Mouse (Mus musculus): ENCODE results near the gene Trim67. TPM values are rescaled to one million over a fixed set of nuclear protein-coding genes. Genes with fewer than 3 reads are reported as not detected.
"Not testable (repeated sequence)": the region's sequence is repeated elsewhere in the genome, so short reads cannot be mapped to it uniquely, and the experiment has no call there.

Gene Trim67
- total RNA-seq, 2 experiments from 2014 or later = 0.12 to 0.13 TPM

DNA sequence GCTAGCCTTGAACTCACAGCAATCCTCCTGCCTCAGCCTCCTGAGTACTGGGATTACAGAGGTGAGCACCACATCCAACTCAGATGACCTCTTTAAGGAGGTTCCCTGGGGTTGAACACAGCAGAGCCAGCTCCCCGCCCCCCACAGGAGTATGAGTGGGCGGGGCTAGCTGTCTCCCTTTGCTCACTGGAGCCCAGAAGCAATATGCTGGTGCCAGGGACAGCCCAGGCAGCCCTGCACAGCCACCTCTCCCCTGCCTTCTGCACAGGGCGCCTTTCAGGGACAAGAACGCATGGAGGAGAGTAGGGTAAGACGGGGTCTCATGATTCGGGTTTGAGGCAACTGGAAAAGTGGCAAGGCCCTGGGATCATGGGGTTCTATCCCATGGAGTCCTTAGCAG, 38.6 kb downstream of the Trim67 start:
- DNase-seq (ENCODE audit: low spot score in 2 of 2) = no peak

DNA sequence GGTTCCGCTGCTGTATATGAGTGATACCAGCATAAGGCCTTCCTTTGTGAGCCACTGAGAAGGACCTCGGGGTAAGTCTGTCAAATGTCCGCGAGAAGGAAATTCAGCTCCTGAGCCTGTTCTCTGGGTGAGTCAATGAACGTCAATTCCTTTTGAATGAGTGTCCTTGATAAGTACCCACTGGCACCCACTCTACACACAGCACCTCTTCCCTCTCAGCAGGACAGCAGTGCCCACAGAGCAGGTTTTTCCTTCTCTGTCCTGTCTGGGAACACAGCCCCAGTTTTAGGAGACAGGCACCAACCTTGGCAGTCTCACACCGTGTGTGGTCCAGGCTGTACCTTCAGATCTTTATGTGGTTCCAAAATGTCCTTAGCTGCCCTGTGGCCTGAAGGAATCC, 39.0 kb downstream of the Trim67 start:
- DNase-seq (ENCODE audit: low spot score in 2 of 2) = no peak

DNA sequence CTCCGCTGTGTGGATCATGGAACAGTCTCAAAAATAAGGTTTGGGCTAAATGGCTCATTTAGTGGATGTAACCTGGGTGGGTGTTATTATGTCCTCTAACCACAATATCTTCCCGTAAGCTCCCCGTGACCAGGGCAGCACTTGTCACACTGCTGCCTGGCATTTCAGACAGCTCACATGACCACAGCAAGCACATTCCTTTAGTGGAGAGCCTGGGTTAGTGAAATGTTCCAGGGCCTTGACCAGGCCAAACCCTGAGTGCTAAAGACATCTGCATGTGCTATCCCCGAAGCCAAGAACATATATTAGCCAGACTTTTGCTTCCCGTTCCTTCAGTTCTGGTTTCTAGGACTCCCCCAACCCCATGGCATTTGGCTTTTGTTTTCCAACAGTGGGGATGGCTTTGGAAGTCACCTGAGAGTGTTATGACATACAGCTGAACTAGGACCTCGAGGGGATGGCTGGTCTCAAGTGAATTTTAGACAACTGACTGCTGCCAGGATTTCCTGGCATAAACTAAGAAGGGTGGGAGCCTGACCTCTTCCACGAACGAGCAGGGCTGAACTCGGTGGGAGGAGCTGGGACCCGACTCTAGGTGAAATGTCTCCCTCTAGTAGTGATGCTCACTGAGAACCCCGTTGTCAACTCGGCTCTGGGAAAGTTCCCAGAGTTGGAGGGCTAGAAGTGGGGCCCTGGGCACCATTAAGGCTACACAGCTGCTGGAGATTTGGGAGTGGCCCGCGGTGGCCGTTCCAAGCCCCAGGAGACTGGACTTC, 40.7 kb downstream of the Trim67 start:
- no peak for DNase-seq (ENCODE audit: low spot score in 2 of 2)

DNA sequence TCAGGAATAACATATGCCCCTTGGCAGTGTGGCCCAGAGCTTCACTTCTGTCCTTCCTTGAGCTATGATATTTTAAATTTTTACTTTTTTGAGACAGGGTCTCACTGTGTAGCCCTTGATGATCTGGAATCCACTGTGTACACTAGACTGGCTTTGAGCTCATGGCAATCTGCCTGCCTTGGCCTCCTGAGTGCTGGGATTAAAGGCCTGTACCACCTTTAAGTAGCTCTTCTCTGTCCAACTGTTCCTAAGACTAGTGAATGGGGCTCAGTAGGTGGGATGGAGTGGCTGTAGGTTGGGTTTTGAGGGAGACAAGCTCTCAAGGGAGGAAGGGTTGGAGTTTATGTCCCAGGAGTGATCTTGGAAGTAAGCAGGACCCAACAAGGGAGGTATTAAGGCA, 43.0 kb downstream of the Trim67 start:
- no peak for DNase-seq (ENCODE audit: low spot score in 2 of 2)

DNA sequence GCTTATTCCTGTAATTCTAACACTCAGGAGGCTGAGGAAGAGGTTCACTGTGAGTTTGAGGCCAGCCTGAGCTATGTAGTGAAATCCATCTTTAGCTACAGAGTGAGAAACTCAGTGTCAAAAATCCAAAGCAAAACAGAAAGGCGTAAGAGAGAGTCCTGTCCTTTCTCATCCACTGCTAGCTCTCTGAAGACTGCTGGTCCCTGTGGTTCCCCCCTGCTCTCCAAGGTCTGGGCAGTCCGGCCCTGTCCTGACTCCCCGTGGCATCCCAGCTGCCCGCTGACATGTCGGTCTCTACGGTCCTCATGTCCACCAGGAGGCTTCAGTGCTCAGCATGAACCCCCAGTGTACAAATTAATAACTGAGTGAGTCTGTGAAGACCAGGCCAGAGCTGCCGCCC, 43.4 kb downstream of the Trim67 start:
- DNase-seq (ENCODE audit: low spot score in 2 of 2) = no peak

DNA sequence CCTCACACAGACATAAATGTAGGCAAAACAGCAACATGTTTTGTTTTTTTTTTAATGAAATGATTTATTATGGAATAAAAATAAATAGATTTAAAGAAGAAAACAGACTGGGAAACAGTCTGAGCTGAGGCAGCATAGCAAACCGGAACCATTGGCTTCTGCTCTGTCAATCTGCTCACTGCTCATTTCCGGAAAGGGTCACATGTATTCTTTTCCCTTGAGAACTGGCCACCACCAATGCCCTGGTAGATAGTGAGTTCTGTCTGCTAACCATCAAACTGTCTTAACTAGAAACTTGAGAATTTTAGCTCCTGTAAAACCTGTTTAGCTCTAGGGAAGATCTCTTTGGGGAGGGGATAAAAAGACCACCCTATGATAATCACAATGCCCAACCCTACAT, 44.0 kb downstream of the Trim67 start:
- DNase-seq (ENCODE audit: low spot score in 2 of 2) = no peak

DNA sequence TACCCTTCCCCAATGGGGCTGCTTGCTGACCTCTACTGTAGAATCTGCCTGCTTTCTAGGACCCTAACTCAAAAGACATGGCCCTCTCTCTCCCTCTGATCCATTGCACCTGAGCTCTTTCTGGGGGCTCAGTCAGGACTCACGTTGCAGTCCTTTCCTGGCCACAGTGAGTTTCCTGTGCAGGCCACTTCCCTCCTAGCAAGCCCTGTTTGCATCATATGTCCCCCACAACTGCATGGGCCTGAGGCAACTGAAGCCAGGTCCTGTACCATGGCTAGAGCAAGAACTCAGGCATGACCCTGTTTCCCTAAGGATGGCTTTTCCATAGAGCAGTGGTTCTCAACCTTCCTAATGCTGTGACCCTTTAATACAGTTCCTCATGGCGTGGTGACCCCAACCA, 45.1 kb downstream of the Trim67 start:
- no peak for DNase-seq (ENCODE audit: low spot score in 2 of 2)

DNA sequence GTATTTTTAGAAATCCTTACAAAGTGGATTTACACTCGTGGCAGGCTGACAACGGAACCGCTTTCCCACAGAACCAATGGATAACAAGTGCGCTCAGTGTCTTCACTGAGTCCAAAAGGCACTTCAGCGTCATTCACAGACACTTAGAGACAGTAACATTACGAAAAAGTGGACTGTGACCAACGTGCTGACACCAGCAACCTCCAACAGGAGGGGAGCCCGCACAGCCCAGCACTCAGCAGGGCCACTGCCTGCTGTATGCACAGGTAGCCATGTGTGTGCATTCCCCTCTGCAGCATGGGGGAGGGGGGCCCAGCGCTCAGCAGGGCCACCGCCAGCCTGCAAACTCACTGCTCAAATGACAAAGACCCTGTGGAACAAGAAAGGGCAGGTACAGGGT, 46.5 kb downstream of the Trim67 start:
- no peak for DNase-seq (ENCODE audit: low spot score in 2 of 2)

DNA sequence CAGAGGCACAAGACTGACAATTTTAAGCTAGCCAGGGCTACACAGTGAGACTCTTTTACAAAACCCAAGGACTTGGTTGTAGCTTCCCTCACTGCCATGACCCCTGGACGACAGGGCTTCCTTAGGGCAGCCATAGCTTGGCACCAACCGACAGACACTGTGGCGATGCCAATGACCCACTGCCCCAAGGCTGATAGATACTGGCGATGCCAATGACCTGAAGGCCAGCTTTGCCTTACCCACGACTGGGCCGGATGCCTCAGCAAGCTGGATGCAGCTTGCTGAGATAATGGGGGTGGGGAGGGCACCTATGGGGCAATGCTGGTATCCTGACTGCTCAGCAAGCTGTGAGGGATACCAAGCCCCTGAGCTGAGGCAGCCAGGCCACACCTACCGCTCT, 48.0 kb downstream of the Trim67 start:
- DNase-seq (ENCODE audit: low spot score in 2 of 2) = no peak

DNA sequence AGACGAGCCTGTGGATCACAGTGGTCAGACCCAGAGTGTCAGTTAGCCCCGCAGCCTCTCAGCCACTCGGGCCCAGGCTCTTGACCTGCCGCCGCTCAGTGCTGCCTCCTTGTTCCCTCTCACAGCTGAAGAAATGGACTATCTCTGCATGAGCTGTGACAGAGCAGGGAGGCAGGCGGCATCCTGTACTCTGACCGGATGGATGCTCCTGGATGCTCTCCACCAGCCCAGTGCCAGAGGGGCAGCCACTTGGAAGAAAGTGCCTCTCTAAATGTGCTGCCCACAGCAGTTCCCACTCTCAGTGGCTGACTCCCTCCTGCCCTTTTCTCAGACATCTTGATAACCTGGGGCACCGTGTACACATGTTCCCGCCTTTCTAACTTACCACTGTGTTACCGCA, 48.9 kb downstream of the Trim67 start:
- no peak for DNase-seq (ENCODE audit: low spot score in 2 of 2)

DNA sequence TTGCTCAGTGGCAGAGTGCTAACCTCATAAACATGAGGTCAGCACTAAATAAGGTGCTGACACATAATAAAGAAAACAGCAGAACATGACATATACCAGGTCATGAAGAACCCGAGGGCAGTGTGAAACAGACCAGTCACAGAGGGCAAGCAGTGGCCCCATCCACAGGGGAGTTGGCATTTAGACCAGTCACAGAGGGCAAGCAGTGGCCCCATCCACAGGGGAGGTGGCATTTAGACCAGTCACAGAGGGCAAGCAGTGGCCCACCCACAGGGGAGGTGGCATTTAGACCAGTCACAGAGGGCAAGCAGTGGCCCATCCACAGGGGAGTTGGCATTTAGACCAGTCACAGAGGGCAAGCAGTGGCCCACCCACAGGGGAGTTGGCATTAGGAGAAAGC, 50.0 kb downstream of the Trim67 start:
- not testable (repeated sequence) for DNase-seq (ENCODE audit: low spot score in 2 of 2)

DNA sequence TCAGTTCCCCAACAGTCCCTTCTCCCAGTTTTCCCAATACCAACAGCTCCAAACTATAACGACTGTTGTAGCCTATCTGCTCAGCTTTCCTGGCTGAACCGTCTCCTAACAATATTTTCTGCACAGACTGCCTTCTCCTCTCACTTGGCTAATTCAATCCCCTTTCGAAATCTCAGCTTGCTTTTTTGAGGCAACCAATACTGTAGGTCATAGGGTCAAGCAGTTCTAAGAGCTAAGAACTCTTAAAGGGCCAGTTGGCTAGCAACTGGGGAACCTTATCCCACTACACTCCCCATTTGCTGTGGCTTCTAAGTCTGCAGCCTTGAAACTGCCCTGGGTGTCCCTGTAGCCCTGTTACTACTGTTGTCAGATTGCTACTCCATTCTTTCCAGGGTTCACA, 52.2 kb downstream of the Trim67 start:
- DNase-seq (ENCODE audit: low spot score in 2 of 2) = no peak

DNA sequence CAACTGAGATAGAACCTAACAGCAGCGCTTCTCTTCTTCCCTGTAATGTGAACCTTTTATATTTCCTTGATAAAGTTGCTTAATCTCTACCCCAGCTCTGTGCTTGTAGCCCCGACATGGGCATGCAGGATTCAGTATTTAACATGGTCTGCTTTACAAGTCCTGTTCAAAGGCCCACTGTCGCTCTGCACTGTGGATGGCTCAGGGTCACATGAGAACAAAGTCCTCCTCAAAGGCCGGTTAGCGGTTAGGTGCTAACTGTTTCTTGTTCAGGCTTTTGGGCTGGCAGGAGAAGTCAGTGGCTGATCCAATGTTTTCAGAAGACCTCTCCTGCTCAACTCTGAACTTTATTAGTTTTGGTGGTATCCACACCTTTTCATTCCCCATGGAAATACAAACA, 52.7 kb downstream of the Trim67 start:
- no peak for DNase-seq (ENCODE audit: low spot score in 2 of 2)

DNA sequence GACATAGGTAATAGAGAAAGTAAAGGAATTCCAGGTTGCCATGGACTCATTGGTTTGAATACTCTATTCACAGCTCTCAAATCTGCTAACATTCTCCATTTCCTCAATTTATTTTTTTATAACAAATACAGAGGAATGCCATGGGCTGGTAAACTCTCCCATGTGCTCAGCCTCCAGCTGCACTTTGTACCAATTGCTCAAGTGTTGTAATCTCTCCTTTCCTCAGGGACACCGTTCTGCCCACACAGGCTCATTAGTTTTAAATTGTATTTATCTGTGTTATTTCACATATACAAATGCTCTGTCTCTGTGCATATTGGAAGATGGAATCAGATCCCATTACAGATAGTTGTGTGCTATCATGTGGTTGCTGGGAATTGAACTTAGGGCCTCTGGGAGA, 60.6 kb downstream of the Trim67 start:
- no peak for DNase-seq (ENCODE audit: low spot score in 2 of 2)

DNA sequence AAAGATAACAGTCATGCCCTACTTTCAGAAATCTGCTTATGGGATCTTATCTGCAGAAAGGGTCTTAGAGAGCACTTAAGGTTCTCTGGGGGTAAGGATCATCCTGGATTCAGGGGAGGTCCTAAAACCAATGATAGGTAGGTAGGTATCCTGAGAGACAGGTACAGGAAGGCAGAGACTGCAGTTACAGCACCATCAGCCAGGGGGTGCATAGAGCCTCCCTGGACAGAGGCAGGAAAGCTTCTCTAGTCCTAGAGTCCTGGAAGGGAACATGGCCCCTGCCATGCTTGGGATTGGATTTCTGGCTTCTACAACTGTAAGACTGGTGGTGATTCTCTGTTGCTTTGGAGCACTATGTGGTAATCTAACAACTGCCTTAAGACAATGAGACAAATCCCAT, 66.6 kb downstream of the Trim67 start:
- DNase-seq (ENCODE audit: low spot score in 2 of 2) = no peak

DNA sequence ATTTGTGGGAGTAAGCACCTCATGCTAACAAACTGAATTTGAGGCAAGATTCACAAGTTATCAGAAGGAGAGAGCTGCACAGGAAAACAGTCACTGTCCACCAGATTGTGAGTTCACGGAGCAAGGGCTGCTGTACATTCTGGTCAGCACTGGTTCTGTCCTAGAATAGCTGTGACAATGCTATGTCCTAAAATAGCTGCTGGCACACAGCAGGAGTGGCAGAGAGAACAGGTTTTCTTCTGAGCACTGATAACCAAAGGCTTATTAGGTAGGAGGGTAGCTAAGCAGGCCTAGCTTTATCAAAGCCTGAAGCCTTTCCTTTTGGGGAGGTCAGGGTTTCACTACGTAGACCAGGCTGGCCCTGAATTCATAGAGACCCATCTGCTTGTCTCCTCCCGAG, 67.3 kb downstream of the Trim67 start:
- no peak for DNase-seq (ENCODE audit: low spot score in 2 of 2)

DNA sequence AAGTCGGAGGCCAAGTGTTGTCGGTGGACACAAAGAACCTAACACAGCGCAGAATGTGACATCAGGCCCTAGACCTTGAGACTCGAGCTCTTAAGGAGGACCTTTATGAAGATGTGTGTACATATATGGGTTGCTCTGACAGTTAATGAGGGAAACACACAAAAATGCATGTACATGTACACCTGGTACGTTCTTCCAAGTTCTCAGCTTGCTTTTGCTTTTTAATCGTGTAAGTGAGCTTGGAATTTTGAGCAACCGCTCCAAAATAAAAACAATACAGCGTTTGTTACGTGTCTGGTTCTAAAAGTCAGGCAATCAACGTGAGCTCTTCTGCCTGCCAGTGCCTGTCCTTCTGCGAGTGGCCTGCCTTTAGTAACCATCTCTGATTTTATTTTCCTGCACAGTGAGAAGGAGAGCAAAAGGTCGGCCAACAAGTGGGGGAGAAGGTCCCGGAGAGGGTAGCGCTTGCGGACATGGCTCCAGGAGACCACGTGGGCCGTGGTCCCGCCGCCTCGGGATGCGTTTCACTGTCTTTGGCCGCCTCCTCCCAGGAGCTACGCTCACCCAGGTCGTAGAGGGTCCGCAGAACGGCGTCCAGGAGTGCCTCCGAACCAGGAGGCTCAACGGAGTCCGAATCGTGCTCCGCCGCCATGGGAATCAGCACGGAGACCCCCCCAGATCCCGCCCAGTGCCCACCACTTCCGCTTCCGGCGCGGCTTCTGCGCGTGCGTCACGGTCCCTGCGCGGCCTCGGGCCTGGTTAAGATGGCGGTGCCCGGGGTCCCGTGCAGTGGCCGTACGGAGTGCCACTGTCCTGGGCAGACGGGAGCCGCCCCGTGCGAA, 69.7 kb downstream of the Trim67 start, which contains the start of the genes Gnpat and 2810004N23Rik:
Gene Gnpat (plus strand): TSS at position 713 of the 842 bp plus-strand sequence.
Gene 2810004N23Rik (minus strand): TSS at position 800 of the 842 bp plus-strand sequence.
- DNase-seq (ENCODE audit: low spot score in 2 of 2) = peak; percentile 90 to 94

DNA sequence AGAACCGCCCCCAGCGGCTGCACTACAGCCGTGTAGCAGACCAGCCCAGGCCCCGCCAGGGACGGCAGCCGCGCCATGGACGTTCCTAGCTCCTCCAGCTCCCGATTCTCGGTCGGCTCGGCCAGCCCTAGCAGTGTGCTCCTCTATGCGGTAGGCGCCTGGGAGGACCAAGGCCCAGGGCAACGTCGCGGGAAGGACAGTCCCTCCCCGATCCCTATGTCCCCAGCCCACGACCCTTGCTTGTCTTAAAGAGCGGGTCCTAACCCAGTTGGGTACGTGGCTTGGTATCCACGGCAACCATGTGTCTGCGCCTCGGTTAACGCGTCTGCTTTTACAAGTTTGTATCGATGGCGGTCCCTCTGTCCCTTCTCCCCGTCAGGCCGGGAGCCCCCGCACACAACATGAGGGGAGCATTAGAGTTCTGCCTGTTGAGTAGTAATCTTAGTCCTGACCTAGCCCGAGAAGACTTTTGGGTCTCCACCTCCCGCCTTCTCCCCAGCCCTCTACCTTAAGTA, 70.3 kb downstream of the Trim67 start:
- no peak for DNase-seq (ENCODE audit: low spot score in 2 of 2)

DNA sequence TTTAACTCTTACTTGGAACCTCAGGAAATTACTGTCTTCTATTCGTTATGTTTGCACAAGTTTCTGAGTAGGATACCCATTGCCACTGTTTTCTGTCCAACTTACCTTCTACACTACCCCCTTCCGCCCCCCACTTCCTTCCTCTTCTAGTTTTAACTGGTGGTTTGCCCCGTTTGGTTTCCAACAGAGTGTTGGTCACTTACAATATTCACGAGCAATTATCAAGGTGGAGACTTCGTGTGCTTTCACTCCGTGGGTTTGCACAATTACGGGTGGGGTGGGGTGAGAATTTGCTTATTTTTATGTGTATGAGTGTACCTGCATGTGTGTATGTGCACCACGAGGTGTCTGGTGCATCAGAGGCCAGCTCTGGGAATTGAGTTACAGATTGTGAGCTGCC, 70.8 kb downstream of the Trim67 start:
- DNase-seq (ENCODE audit: low spot score in 2 of 2) = no peak

DNA sequence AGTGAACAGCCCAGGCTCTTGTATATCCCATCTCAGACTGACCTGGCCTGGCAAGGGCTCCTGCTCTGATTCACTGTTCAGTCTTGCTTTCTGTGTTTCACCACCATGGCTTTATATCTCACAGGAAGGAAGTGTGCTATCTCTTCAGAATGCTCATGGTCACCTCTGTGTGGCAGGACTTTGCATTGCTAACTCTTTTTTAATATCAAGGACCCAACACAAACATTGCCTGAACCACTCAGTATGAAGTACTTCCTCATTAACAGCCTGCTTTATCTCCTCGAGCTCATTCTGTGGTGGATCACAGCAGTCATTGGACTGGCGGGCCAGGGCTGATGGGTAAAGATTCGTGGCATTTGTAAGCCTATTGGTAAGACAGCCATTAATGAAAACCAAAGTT, 73.8 kb downstream of the Trim67 start:
- no peak for DNase-seq (ENCODE audit: low spot score in 2 of 2)

DNA sequence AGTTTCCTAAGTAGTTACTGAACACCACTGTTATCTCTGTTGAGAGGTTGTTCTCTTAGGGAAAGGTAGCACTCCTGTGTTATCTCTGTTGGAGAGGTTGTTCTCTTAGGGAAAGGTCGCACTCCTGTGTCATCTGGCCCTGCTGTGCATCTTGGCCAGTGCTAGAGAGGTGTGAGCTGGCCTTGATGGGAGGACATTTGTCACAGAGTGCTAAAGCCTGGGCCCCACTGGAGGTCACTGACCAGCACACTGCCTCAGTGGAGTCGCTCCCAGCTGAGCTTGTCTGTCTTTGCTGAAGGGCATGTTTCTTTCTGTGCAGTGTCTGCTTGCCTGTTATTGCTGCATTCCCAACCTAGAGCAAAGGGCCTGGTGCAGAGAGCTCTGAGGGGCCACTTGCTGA, 74.2 kb downstream of the Trim67 start:
- no peak for DNase-seq (ENCODE audit: low spot score in 2 of 2)

DNA sequence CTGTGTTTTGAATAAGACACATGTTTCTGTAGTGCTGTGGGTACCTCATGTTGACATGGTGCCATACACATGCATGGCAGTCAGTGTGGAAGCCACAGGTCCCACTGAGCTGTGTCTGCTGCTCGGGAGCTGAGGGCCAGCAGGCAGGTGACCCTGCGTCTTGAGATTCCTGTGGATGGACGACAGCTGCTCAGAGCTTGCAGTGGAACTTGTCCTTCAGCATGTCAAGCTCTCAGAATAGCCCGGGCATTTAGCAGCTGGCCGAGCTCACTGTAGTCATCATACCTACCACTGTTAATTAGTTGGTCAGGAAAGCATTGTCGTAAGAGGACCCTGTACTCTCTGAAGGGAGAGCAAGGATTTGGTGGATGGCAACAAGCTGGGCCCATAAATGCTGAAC, 76.8 kb downstream of the Trim67 start:
- DNase-seq (ENCODE audit: low spot score in 2 of 2) = no peak
